Mouse (Mus musculus) limb, embryonic 10.5 days (tissue): Measurements from ENCODE around the gene Adgrg2. TPM values are rescaled to one million over a fixed set of nuclear protein-coding genes. Genes with fewer than 3 reads are reported as not detected.

Source experiments
- DNase-seq: peaks from one replicate; pipeline ENCODE4 v3.0.0-alpha.2; 2017; ENCODE audit warnings: low spot score
- H3K27ac ChIP-seq: fragments of 300-500 bp; sonication (generic); 2 replicates; pipeline ENCODE4 v1.5.1; 2016; ENCODE audit warnings: mild to moderate bottlenecking
- H3K27me3 ChIP-seq: fragments of 300-500 bp; sonication (generic); 2 replicates; pipeline ENCODE4 v1.6.1; 2016; ENCODE audit warnings: low read depth, mild to moderate bottlenecking; ENCODE audit not compliant: poor library complexity, severe bottlenecking
- H3K36me3 ChIP-seq: fragments of 300-500 bp; sonication (generic); 2 replicates; pipeline ENCODE4 v1.6.1; 2016; ENCODE audit warnings: mild to moderate bottlenecking, moderate library complexity
- H3K4me1 ChIP-seq: fragments of 300-500 bp; sonication (generic); 2 replicates; pipeline ENCODE4 v1.6.1; 2016
- H3K4me3 ChIP-seq: fragments of 300-500 bp; sonication (generic); 2 replicates; pipeline ENCODE4 v1.5.1; 2016; ENCODE audit warnings: mild to moderate bottlenecking, moderate library complexity
- H3K9me3 ChIP-seq: fragments of 300-500 bp; sonication (generic); replicated peaks from 2 replicates; pipeline ENCODE4 v1.6.1; 2016; ENCODE audit warnings: mild to moderate bottlenecking
- WGBS: fragments of 180-500 bp; shearing (Covaris S2); methylation state at CpG from one replicate; pipeline ENCODE4 v1.1.7; 2016; 5-methylcytosine and 5-hydroxymethylcytosine counted together
- polyA plus RNA-seq: library from polyadenylated mRNA; unstranded; fragments of >200 nt; fragmentation: Nextera tagmentation; extraction: Ambion mirVana; gene quantifications from 2 replicates; pipeline ENCODE4 v1.2.1, GENCODE M21; 2016

Gene Adgrg2
- polyA plus RNA-seq, 1 experiment from 2014 or later, result 0.36 TPM

GRCm38 (mm10) chrX:160448351-160448750, 57.9 kb downstream of the Adgrg2 start:
- Histone ChIP-seq H3K27ac (no peak overlapping the region), H3K27me3 (peaks cover 86% of the 10 kb centered on the region), H3K4me3 (no peak overlapping the region), H3K36me3 (no peaks in the 10 kb centered on the region), H3K4me1 (no peaks in the 10 kb centered on the region), H3K9me3 (no peaks in the 10 kb centered on the region)
- no peak for DNase-seq
- 92% methylated on average over 3 of the region's 3 CpGs for WGBS

DNA sequence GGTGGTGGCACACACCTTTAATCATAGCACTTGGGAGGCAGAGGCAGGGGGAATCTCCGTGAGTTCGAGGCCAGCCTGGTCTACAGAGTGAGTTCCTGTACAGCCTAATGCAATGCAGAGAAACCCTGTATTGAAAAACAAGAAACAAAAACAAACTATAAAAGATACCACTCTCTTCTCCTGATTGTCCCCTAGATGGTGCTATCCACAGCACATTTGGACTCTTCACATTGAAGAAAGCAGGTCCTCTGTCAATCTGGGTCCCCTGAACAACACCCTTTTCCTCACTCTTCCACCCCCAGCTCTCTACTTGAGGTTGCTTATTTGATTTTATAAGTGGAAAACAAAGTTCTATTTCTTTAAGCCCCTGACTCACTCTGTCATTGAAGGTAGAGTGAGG, 58.9 kb downstream of the Adgrg2 start:
- WGBS, result 67% methylated on average over 2 of the region's 2 CpGs
- H3K9me3 ChIP-seq, result no peaks in the 10 kb centered on the region
- DNase-seq, result no peak
- H3K27me3 ChIP-seq, result peaks cover 83% of the 10 kb centered on the region
- no peaks in the 10 kb centered on the region for H3K4me1 ChIP-seq
- no peak overlapping the region for H3K27ac ChIP-seq
- H3K4me3 ChIP-seq, result no peak overlapping the region
- H3K36me3 ChIP-seq, result no peaks in the 10 kb centered on the region

DNA sequence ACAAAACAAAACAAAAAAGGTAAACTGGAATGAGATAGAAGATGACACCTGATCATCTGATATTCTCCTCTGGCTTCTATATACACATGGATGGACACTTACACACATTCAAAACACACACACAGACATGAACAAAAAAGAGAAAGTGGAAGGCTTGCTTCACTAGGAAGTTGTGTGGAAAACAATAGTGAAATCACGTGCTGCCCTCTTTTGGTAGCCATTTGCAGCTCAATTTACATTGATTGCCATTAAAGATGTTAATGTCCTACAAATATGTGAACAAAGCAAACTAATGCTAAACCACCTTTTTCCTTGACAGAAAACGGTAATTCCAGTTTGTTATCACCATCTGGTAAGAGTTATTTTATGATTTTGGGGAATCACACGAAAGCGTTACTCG, 65.2 kb downstream of the Adgrg2 start:
- no peak for DNase-seq
- no peaks in the 10 kb centered on the region for H3K36me3 ChIP-seq
- no peak overlapping the region for H3K27ac ChIP-seq
- no peaks in the 10 kb centered on the region for H3K9me3 ChIP-seq
- H3K27me3 ChIP-seq, result peaks cover 84% of the 10 kb centered on the region
- H3K4me1 ChIP-seq, result no peaks in the 10 kb centered on the region
- H3K4me3 ChIP-seq, result no peak overlapping the region
- WGBS, result 74% methylated on average over 5 of the region's 5 CpGs

GRCm38 (mm10) chrX:160471257-160471786, 80.8 kb downstream of the Adgrg2 start:
- 84% methylated on average over 3 of the region's 3 CpGs for WGBS
- H3K4me1 ChIP-seq, result no peaks in the 10 kb centered on the region
- H3K27ac ChIP-seq, result no peak overlapping the region
- no peak for DNase-seq
- peaks cover 62% of the 10 kb centered on the region for H3K27me3 ChIP-seq
- no peaks in the 10 kb centered on the region for H3K36me3 ChIP-seq
- H3K4me3 ChIP-seq, result no peak overlapping the region
- H3K9me3 ChIP-seq, result no peaks in the 10 kb centered on the region

DNA sequence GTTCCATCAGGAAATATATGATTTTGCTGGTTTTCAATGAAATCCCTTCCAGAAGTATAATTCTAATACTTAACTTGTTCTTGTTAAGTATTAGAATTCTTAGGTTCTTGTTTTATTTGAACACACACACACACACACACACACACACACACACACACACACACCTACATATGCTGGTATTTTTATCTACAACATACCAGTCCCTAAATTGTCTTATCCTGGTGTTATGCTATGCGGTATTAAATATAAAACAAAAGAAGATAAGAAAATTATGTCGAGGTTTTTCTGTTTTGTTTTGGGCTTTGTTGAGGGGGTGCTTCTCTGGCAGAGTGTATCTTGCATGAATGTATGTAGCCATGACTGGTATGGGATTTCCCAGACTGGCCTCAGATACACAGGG, 99.3 kb downstream of the Adgrg2 start:
- 88% methylated on average over 2 of the region's 2 CpGs for WGBS
- DNase-seq, result no peak
- peaks cover 96% of the 10 kb centered on the region for H3K27me3 ChIP-seq
- H3K9me3 ChIP-seq, result no peaks in the 10 kb centered on the region
- no peak overlapping the region for H3K27ac ChIP-seq
- no peak overlapping the region for H3K4me3 ChIP-seq
- H3K36me3 ChIP-seq, result no peaks in the 10 kb centered on the region
- H3K4me1 ChIP-seq, result no peaks in the 10 kb centered on the region

DNA sequence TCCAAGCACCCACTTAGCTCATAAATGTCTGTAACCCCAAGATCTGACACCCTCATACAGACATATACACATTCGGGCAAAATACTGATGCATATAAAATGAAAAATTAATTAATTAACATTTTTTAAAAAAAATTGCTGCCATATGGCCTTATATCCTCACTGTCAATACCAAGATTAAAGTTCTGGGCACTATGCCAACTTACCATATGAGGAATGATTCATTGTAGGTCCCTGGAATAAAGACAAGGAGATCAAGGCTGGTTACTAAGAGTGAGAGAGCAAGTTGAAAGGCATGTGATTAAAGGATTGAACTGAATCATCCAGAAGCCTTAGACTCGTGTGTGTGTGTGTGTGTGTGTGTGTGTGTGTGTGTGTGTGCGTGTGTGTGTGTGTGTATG, 103.8 kb downstream of the Adgrg2 start:
- H3K36me3 ChIP-seq, result no peaks in the 10 kb centered on the region
- H3K27me3 ChIP-seq, result peaks cover 95% of the 10 kb centered on the region
- 88% methylated on average over 2 of the region's 3 CpGs for WGBS
- H3K27ac ChIP-seq, result no peak overlapping the region
- no peak overlapping the region for H3K4me3 ChIP-seq
- H3K4me1 ChIP-seq, result no peaks in the 10 kb centered on the region
- DNase-seq, result no peak
- no peaks in the 10 kb centered on the region for H3K9me3 ChIP-seq

GRCm38 (mm10) chrX:160494921-160495320, 104.4 kb downstream of the Adgrg2 start:
- DNase-seq, result no peak
- H3K36me3 ChIP-seq, result no peaks in the 10 kb centered on the region
- H3K9me3 ChIP-seq, result no peaks in the 10 kb centered on the region
- no peak overlapping the region for H3K4me3 ChIP-seq
- H3K27me3 ChIP-seq, result peaks cover 89% of the 10 kb centered on the region
- H3K4me1 ChIP-seq, result no peaks in the 10 kb centered on the region
- WGBS, result 80% methylated on average over 6 of the region's 6 CpGs
- no peak overlapping the region for H3K27ac ChIP-seq

GRCm38 (mm10) chrX:160496473-160496872, 106.0 kb downstream of the Adgrg2 start:
- H3K4me3 ChIP-seq, result no peak overlapping the region
- no peak overlapping the region for H3K27ac ChIP-seq
- no peaks in the 10 kb centered on the region for H3K36me3 ChIP-seq
- WGBS, result 79% methylated on average over 5 of the region's 5 CpGs
- H3K27me3 ChIP-seq, result peaks cover 86% of the 10 kb centered on the region
- H3K4me1 ChIP-seq, result no peaks in the 10 kb centered on the region
- H3K9me3 ChIP-seq, result no peaks in the 10 kb centered on the region
- no peak for DNase-seq

- Histone ChIP-seq H3K36me3 (no peaks in the 10 kb centered on the region), H3K27me3 (peaks cover 82% of the 10 kb centered on the region), H3K4me3 (no peak overlapping the region), H3K9me3 (no peaks in the 10 kb centered on the region), H3K4me1 (peaks cover 5% of the 10 kb centered on the region; the same call in 1 of the 2 replicates), H3K27ac (no peak overlapping the region)
- no peak for DNase-seq
- 93% methylated on average over 3 of the region's 3 CpGs for WGBS
Observed at GRCm38 (mm10) chrX:160501095-160501494, 110.6 kb downstream of the Adgrg2 start.

DNA sequence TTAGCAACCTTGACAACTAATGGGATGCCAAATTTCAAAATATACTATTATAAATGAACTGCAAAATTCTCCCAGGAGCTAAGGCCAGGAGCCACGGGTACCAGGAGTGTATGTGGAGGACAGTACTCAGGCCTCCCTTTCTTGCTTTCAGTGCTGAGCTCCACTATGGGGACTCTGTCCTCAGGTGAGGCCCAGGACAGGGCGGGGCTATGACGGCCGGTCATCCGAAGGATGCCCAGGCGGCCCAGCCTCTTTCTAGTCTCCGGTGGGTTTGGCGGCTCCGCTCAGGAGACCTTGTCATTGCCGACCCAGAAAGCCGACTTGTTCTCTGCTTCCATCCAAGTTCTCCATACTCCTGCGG, 111.2 kb downstream of the Adgrg2 start:
- peak overlapping the region; percentile 61 for H3K4me3 ChIP-seq
- DNase-seq, result no peak
- H3K36me3 ChIP-seq, result no peaks in the 10 kb centered on the region
- peaks cover 5% of the 10 kb centered on the region; the same call in 1 of the 2 replicates for H3K4me1 ChIP-seq
- H3K9me3 ChIP-seq, result no peaks in the 10 kb centered on the region
- H3K27me3 ChIP-seq, result peaks cover 82% of the 10 kb centered on the region
- WGBS, result 7% methylated on average over 12 of the region's 12 CpGs
- H3K27ac ChIP-seq, result peak overlapping the region; percentile 91

DNA sequence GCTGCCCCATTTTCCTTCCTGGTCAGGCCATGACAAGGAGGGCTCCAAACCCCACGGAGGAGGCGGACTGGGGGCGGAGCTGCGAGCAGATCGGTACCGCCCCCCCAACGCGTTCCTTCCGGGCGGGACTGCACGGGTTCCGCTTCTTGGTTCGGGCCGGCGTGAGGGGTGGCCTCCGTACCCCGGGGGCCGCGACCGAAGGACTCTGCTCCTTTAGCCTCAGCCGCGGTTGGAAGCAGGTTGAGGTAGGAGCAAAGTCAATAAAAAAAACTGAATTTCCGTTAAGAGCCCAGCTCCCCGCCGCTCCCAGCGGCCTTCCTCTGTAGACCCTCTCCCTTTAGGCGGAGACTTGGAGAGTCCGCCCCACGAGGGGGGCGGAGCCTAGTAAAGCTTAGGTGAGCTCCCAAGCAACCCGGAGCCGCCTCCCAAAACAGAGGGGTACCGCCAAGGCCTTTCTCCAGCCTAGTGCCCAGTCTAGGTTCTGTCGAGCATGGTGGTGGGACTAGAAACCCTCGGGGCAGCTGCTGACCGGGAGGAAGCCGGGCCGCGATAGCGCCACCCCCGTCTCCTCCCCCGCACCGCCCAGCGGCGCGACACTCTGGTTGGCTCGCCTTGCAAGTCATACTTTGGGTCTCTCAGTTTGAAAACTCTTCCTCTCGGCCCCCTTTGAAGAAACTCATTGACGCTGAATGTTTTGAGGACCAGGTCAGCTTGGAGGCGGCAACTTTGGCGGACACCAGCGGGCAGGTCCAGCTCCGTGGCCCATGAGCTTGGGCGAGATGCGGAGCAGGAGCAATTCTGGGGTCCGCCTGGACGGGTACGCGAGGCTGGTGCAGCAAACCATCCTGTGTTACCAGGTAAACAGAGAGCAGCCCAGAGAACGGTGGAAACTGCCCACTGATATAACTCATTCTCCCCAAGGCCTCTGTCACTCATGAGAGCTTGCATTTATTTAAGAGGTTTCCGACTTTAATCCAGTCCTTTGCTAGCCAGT, 111.9 kb downstream of the Adgrg2 start, which contains the start of gene Phka2:
Phka2 (plus strand) TSS at position 119 of the 994 bp plus-strand sequence.
- H3K27ac ChIP-seq, result peak within 1 kb of the TSS; percentile 91
- WGBS, result 9% methylated on average over 54 of the region's 61 CpGs
- DNase-seq, result peak; percentile 83
- peaks cover 82% of the 10 kb centered on the region for H3K27me3 ChIP-seq
- H3K4me1 ChIP-seq, result peaks cover 5% of the 10 kb centered on the region; the same call in 1 of the 2 replicates
- no peaks in the 10 kb centered on the region for H3K9me3 ChIP-seq
- peak within 1 kb of the TSS; percentile 61 for H3K4me3 ChIP-seq
- H3K36me3 ChIP-seq, result no peaks in the 10 kb centered on the region

GRCm38 (mm10) chrX:160509046-160509445, 118.6 kb downstream of the Adgrg2 start:
- WGBS, result 89% methylated on average over 1 of the region's 1 CpGs
- H3K4me1 ChIP-seq, result no peaks in the 10 kb centered on the region
- H3K27ac ChIP-seq, result no peak overlapping the region
- peaks cover 81% of the 10 kb centered on the region for H3K27me3 ChIP-seq
- H3K4me3 ChIP-seq, result no peak overlapping the region
- H3K9me3 ChIP-seq, result no peaks in the 10 kb centered on the region
- H3K36me3 ChIP-seq, result no peaks in the 10 kb centered on the region
- DNase-seq, result no peak

- WGBS, result 76% methylated on average over 2 of the region's 2 CpGs
- Histone ChIP-seq H3K4me1 (no peaks in the 10 kb centered on the region), H3K27ac (no peak overlapping the region), H3K27me3 (peaks cover 76% of the 10 kb centered on the region), H3K4me3 (no peak overlapping the region), H3K36me3 (no peaks in the 10 kb centered on the region), H3K9me3 (no peaks in the 10 kb centered on the region)
- no peak for DNase-seq
Observed at GRCm38 (mm10) chrX:160510197-160510596, 119.7 kb downstream of the Adgrg2 start.
